Mouse (Mus musculus) cerebellum, adult 2 months (tissue): ENCODE data around the gene Ghrl. TPM values are rescaled to one million over a fixed set of nuclear protein-coding genes. Genes with fewer than 3 reads are reported as not detected.
"Not testable (repeated sequence)": the region's sequence is repeated elsewhere in the genome, so short reads cannot be mapped to it uniquely, and the experiment has no call there.

Source experiments
- DNase-seq, 2 experiments: peaks; one replicate each; pipeline ENCODE4 v3.0.0; 2021
- H3K27ac ChIP-seq: fragments of 200-500 bp; 2 replicates; pipeline ENCODE4 v1.5.1; 2012; ENCODE audit warnings: low read length, control low read depth, inconsistent platforms; ENCODE audit not compliant: insufficient read depth
- H3K27me3 ChIP-seq: fragments of 200-500 bp; 2 replicates; pipeline ENCODE4 v1.6.1; 2012; ENCODE audit warnings: inconsistent platforms, mild to moderate bottlenecking, low read length, moderate library complexity; ENCODE audit not compliant: control insufficient read depth, insufficient read depth
- H3K4me1 ChIP-seq: fragments of 200-500 bp; 2 replicates; pipeline ENCODE4 v1.6.1; 2011; ENCODE audit warnings: low read length; ENCODE audit not compliant: control insufficient read depth, insufficient read depth
- H3K4me3 ChIP-seq: fragments of 200-500 bp; replicated peaks from 2 replicates; pipeline ENCODE3; 2011; ENCODE audit warnings: mild to moderate bottlenecking, low read depth, low read length, control low read depth; ENCODE audit not compliant: insufficient read depth
- CTCF ChIP-seq: fragments of 200-500 bp; IDR thresholded peaks from 2 replicates; pipeline ENCODE4 v1.5.1; 2011; ENCODE audit warnings: low read depth, mild to moderate bottlenecking, control low read depth, low read length, moderate library complexity, borderline replicate concordance; ENCODE audit not compliant: insufficient read depth
- POLR2A ChIP-seq: fragments of 200-500 bp; IDR thresholded peaks from 2 replicates; pipeline ENCODE4 v1.6.1; 2011; ENCODE audit warnings: low read length, control low read depth, borderline replicate concordance; ENCODE audit not compliant: insufficient read depth
- WGBS: fragments of 180-500 bp; shearing (Covaris S2); methylation state at CpG from one replicate; pipeline ENCODE4 v1.1.7; 2018; 5-methylcytosine and 5-hydroxymethylcytosine counted together
- polyA plus RNA-seq: library from polyadenylated mRNA; depleted of rRNA; stranded (reverse); fragments of >200 nt; gene quantifications from 2 replicates; pipeline ENCODE4 v1.2.3, GENCODE M21; 2012

Gene Ghrl
- polyA plus RNA-seq, 1 experiment, result 1.4 TPM

GRCm38 (mm10) chr6:113679993-113680566, 39.6 kb downstream of the Ghrl start:
- no peak for DNase-seq
- 86% methylated on average over 9 of the region's 9 CpGs for WGBS
- H3K27ac ChIP-seq, result no peak overlapping the region
- H3K4me3 ChIP-seq, result no peak overlapping the region
- H3K27me3 ChIP-seq, result no peaks in the 10 kb centered on the region
- no peaks in the 10 kb centered on the region for H3K4me1 ChIP-seq
- no peak for TF ChIP-seq POLR2A
- no peak for TF ChIP-seq CTCF

- Histone ChIP-seq H3K4me3 (no peak overlapping the region), H3K27me3 (no peaks in the 10 kb centered on the region), H3K27ac (no peak overlapping the region), H3K4me1 (no peaks in the 10 kb centered on the region)
- no peak for TF ChIP-seq POLR2A
- TF ChIP-seq CTCF, result no peak
- peak in 1 of 2 experiments; percentile 37 for DNase-seq
- WGBS, result 43% methylated on average over 14 of the region's 14 CpGs
Measured at GRCm38 (mm10) chr6:113678246-113679012, 41.3 kb downstream of the Ghrl start.

GRCm38 (mm10) chr6:113677070-113677734, 42.5 kb downstream of the Ghrl start:
- TF ChIP-seq CTCF (no peak), POLR2A (no peak)
- H3K27me3 ChIP-seq, result no peaks in the 10 kb centered on the region
- H3K4me1 ChIP-seq, result no peaks in the 10 kb centered on the region
- WGBS, result 77% methylated on average over 14 of the region's 14 CpGs
- no peak overlapping the region for H3K27ac ChIP-seq
- H3K4me3 ChIP-seq, result no peak overlapping the region
- DNase-seq, result no peak

DNA sequence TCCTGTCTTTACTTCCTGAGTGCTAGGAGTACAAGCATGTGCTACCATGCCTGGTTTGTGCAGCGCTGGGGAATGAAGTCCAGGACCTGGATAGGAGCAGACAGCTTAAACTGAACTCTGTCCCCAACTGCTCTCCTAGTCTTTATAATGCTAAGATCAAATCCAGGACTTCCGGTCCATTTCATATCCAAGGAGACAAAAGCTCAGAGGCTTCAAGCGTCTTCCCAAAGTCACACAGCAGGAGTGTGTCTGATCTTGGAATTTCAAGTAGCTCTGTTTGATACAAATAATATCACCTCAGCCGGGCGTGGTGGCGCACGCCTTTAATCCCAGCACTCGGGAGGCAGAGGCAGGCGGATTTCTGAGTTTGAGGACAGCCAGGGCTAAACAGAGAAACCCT, 43.7 kb downstream of the Ghrl start:
- H3K4me3 ChIP-seq, result no peak overlapping the region
- TF ChIP-seq CTCF, result no peak
- no peak for TF ChIP-seq POLR2A
- H3K27ac ChIP-seq, result no peak overlapping the region
- 90% methylated on average over 9 of the region's 9 CpGs for WGBS
- no peaks in the 10 kb centered on the region for H3K27me3 ChIP-seq
- no peak for DNase-seq
- H3K4me1 ChIP-seq, result no peaks in the 10 kb centered on the region

DNA sequence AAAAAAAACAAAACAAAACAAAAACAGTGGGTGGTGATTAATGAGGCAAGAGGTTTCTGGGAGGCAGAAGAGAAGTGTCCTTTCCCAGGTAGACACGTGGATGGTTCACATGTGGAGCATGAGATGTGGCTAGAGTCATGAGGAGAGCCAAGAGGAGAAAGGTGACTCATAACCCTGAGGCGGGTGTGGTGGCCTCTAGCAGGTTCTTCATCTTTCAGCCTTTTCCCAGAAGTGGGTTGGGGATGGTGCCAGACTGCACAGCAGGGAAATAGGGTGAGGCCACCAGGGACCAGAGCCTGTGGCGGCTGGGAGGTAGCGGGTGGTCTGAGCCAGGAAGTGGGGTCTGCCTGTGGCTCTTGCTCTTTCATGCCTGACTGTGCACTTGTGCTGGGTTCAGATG, 44.4 kb downstream of the Ghrl start:
- WGBS, result 65% methylated on average over 4 of the region's 4 CpGs
- Histone ChIP-seq H3K4me3 (no peak overlapping the region), H3K4me1 (no peaks in the 10 kb centered on the region), H3K27ac (no peak overlapping the region), H3K27me3 (no peaks in the 10 kb centered on the region)
- no peak for DNase-seq
- no peak for TF ChIP-seq CTCF
- no peak for TF ChIP-seq POLR2A

DNA sequence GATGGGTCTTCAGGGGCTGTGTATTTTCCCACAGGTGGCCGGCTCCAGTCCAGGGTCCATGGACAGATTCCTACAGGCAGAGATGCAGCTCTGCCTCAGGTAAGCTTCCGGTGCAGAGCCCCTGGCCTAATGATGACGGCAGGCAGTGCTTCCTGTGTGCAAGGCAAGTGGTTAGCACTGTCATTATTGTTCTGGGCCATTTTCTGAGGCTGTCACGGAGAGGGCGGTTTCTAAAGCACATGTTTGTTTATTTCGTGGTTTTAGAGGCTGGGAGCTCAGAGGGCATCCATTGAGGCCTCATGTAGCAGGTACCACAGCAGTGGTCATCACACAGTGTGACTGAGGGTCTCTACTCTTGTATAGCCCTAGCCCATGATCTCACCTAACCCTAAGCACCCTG, 46.7 kb downstream of the Ghrl start:
- no peak for DNase-seq
- TF ChIP-seq POLR2A (no peak), CTCF (no peak)
- Histone ChIP-seq H3K4me3 (no peak overlapping the region), H3K4me1 (no peaks in the 10 kb centered on the region; the same call in 1 of the 2 replicates), H3K27me3 (no peaks in the 10 kb centered on the region), H3K27ac (no peak overlapping the region)
- 81% methylated on average over 6 of the region's 6 CpGs for WGBS

DNA sequence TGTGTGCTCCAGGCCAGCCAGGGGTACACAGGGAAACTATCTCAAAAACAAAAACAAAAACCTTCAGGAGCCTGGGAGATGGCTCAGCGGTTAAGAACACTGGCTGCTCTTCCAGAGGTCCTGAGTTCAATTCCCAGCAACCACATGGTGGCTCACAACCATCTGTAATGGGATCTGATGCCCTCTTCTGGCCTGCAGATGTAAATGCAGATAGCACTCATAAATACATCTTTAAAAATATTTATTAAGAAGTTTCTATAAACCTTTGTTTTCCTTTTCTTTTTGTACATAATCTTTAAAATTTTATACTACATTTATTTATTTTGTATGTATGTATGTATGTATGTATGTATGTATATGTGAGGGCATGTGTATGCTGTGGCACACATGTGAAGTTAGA, 47.7 kb downstream of the Ghrl start:
- 89% methylated on average over 1 of the region's 1 CpGs for WGBS
- not testable (repeated sequence) for DNase-seq, H3K27me3 ChIP-seq, H3K27ac ChIP-seq, H3K4me1 ChIP-seq, H3K4me3 ChIP-seq

GRCm38 (mm10) chr6:113669821-113670220, 49.9 kb downstream of the Ghrl start:
- no peaks in the 10 kb centered on the region for H3K27me3 ChIP-seq
- no peak for DNase-seq
- no peak overlapping the region for H3K27ac ChIP-seq
- H3K4me1 ChIP-seq, result no peaks in the 10 kb centered on the region; the same call in 1 of the 2 replicates
- TF ChIP-seq POLR2A (no peak), CTCF (no peak)
- H3K4me3 ChIP-seq, result no peak overlapping the region
- WGBS, result 81% methylated on average over 7 of the region's 7 CpGs
